Mouse (Mus musculus): Measurements from ENCODE around the gene Tom1l2.

Gene Tom1l2

GRCm38 (mm10) chr11:60273273-60273805 lies 79.4 kb downstream of the Tom1l2 start:
- peak; percentile 77 for DNase-seq (ENCODE audit: extremely low read depth, insufficient read length, low spot score)

GRCm38 (mm10) chr11:60268563-60268962 lies 84.1 kb downstream of the Tom1l2 start:
- no peak for DNase-seq (ENCODE audit: extremely low read depth, insufficient read length, low spot score)

GRCm38 (mm10) chr11:60265271-60265985 lies 87.3 kb downstream of the Tom1l2 start:
- DNase-seq (ENCODE audit: extremely low read depth, insufficient read length, low spot score) = no peak

- no peak for DNase-seq (ENCODE audit: extremely low read depth, insufficient read length, low spot score)
Measured at GRCm38 (mm10) chr11:60264651-60265050, 88.1 kb downstream of the Tom1l2 start.

GRCm38 (mm10) chr11:60262396-60262795 lies 90.3 kb downstream of the Tom1l2 start:
- DNase-seq (ENCODE audit: extremely low read depth, insufficient read length, low spot score) = no peak

- DNase-seq (ENCODE audit: extremely low read depth, insufficient read length, low spot score) = no peak
Measured at GRCm38 (mm10) chr11:60260743-60261142, 92.0 kb downstream of the Tom1l2 start.

- no peak for DNase-seq (ENCODE audit: extremely low read depth, insufficient read length, low spot score)
Measured at GRCm38 (mm10) chr11:60257696-60258095, 95.0 kb downstream of the Tom1l2 start.

- DNase-seq (ENCODE audit: extremely low read depth, insufficient read length, low spot score) = no peak
Measured at GRCm38 (mm10) chr11:60256713-60257112, 96.0 kb downstream of the Tom1l2 start.

- no peak for DNase-seq (ENCODE audit: extremely low read depth, insufficient read length, low spot score)
Measured at GRCm38 (mm10) chr11:60256176-60256681, 96.5 kb downstream of the Tom1l2 start.

- no peak for DNase-seq (ENCODE audit: extremely low read depth, insufficient read length, low spot score)
Measured at GRCm38 (mm10) chr11:60255639-60256038, 97.1 kb downstream of the Tom1l2 start.

- DNase-seq (ENCODE audit: extremely low read depth, insufficient read length, low spot score) = no peak
Measured at GRCm38 (mm10) chr11:60255181-60255580, 97.5 kb downstream of the Tom1l2 start.

GRCm38 (mm10) chr11:60254308-60254707 lies 98.4 kb downstream of the Tom1l2 start:
- DNase-seq (ENCODE audit: extremely low read depth, insufficient read length, low spot score) = no peak

GRCm38 (mm10) chr11:60253546-60253945 lies 99.2 kb downstream of the Tom1l2 start:
- peak; percentile 57 for DNase-seq (ENCODE audit: extremely low read depth, insufficient read length, low spot score)

- no peak for DNase-seq (ENCODE audit: extremely low read depth, insufficient read length, low spot score)
Measured at GRCm38 (mm10) chr11:60250971-60251643, 101.6 kb downstream of the Tom1l2 start.

GRCm38 (mm10) chr11:60249885-60250284 lies 102.8 kb downstream of the Tom1l2 start:
- no peak for DNase-seq (ENCODE audit: extremely low read depth, insufficient read length, low spot score)

- no peak for DNase-seq (ENCODE audit: extremely low read depth, insufficient read length, low spot score)
Measured at GRCm38 (mm10) chr11:60248596-60249404, 103.9 kb downstream of the Tom1l2 start.

GRCm38 (mm10) chr11:60247753-60248550 lies 104.8 kb downstream of the Tom1l2 start:
- DNase-seq (ENCODE audit: extremely low read depth, insufficient read length, low spot score) = no peak

- DNase-seq (ENCODE audit: extremely low read depth, insufficient read length, low spot score) = no peak
Measured at GRCm38 (mm10) chr11:60246077-60246476, 106.6 kb downstream of the Tom1l2 start.

GRCm38 (mm10) chr11:60244503-60245143 lies 108.1 kb downstream of the Tom1l2 start:
- DNase-seq (ENCODE audit: extremely low read depth, insufficient read length, low spot score) = no peak

- DNase-seq (ENCODE audit: extremely low read depth, insufficient read length, low spot score) = no peak
Measured at GRCm38 (mm10) chr11:60240509-60240908, 112.2 kb downstream of the Tom1l2 start.
